Comparison of ENCODE assay signal across 8 mouse cellular contexts in genomic region chr5:122731991-122732673, GRCm38 (mm10). TPM values are rescaled to one million over a fixed set of nuclear protein-coding genes. Genes with fewer than 3 reads are reported as not detected.
A peak's percentile ranks its signal among the peaks of the same experiment; 100 is the strongest.
DNase-seq lines count a peak whose midpoint lies in the region; ATAC-seq and TF ChIP-seq lines count a peak whose summit lies in the region.

No protein-coding gene starts in this region.

- 9% methylated on average over 15 of the region's 15 CpGs for WGBS in lung, embryonic 16.5 days

- H3K9me3 ChIP-seq in lung, embryonic 16.5 days (ENCODE audit: control insufficient read depth, low read length): no peaks in the 10 kb centered on the region

- peak overlapping the region; percentile 24; the same call in 1 of the 2 replicates for H3K27ac ChIP-seq in layer of hippocampus, adult 2 months
- H3K27ac ChIP-seq in lung, embryonic 16.5 days (ENCODE audit: low read length): peak overlapping the region; percentile 79

- H3K4me1 ChIP-seq in lung, embryonic 16.5 days (replicated peaks; ENCODE audit: control insufficient read depth, insufficient read depth, low read length): peaks cover 15% of the 10 kb centered on the region

- H3K4me3 ChIP-seq in layer of hippocampus, adult 2 months: no peak overlapping the region
- no peak overlapping the region for H3K4me3 ChIP-seq in lung, embryonic 16.5 days (ENCODE audit: low read length)

- peak overlapping the region; percentile 41 for H3K9ac ChIP-seq in lung, embryonic 16.5 days (ENCODE audit: low read length)

- no peak for TF ChIP-seq CTCF in layer of hippocampus, adult 2 months (conservative IDR thresholded peaks at IDR 0.05)

- H3K27me3 ChIP-seq in lung, embryonic 16.5 days (ENCODE audit: control insufficient read depth, insufficient read depth, low read depth, low read length): no peaks in the 10 kb centered on the region

- peak overlapping the region; percentile 37 for H3K4me2 ChIP-seq in lung, embryonic 16.5 days (ENCODE audit: low read depth, low read length)

- peak; percentile 81 for ATAC-seq in granulocyte monocyte progenitor cell, adult 5-6 weeks (replicated peaks; ENCODE audit: poor library complexity, severe bottlenecking)
- peak; percentile 85 for ATAC-seq in lung, embryonic 16.5 days (ENCODE audit: low read depth)

- DNase-seq in layer of hippocampus, adult 2 months (ENCODE audit: low spot score in 2 of 2): no peak
- DNase-seq in layer of hippocampus, postnatal 14 days (ENCODE audit: low spot score in 2 of 2): no peak
- peak; percentile 13 to 28 for DNase-seq in kidney, adult 8-10 months
- peak; percentile 65 for DNase-seq in thymus, postnatal 14 days
- no peak for DNase-seq in right cerebral cortex, adult 18-20 months
- DNase-seq in left cerebral cortex, adult 8-10 months (ENCODE audit: low spot score in 2 of 2): no peak

- H3K36me3 ChIP-seq in lung, embryonic 16.5 days (ENCODE audit: control insufficient read depth, insufficient read depth, low read length): peaks cover 2% of the 10 kb centered on the region; the same call in 1 of the 2 replicates

RNA-seq across cellular contexts. Expression of gene P2rx4, which starts 24.8 kb away (rescaled TPM):
- 10 to 100 TPM; 11.4 to 15.0 TPM for total RNA-seq in layer of hippocampus, adult 2 months (2021)
- total RNA-seq in layer of hippocampus, postnatal 14 days (2021): 10 to 100 TPM; 11.0 to 11.4 TPM
- 40.6 and 45.9 TPM in 2 replicates for total RNA-seq in granulocyte monocyte progenitor cell, adult 5-6 weeks (2014; fragmentation: Nextera tagmentation)
- 7.2 and 17.1 TPM in 2 replicates for total RNA-seq in granulocyte monocyte progenitor cell, adult 5-6 weeks (2017)
- 19.6 and 22.7 TPM in 2 replicates for polyA plus RNA-seq in lung, embryonic 16.5 days (2015; fragmentation: Nextera tagmentation; extraction: Ambion mirVana)
- total RNA-seq in left cerebral cortex, adult 8-10 months (2022): 10 to 100 TPM; 18.1 to 24.5 (median 23.6) TPM

RNA-seq across cellular contexts. Expression of gene Camkk2, which starts 47.1 kb away (rescaled TPM):
- total RNA-seq in layer of hippocampus, adult 2 months (2021): 100 to 1,000 TPM; 104 to 109 TPM
- 100 to 1,000 TPM; 116 to 120 TPM for total RNA-seq in layer of hippocampus, postnatal 14 days (2021)
- total RNA-seq in granulocyte monocyte progenitor cell, adult 5-6 weeks (2014; fragmentation: Nextera tagmentation): 46.5 and 59.1 TPM in 2 replicates
- 32.9 and 36.4 TPM in 2 replicates for total RNA-seq in granulocyte monocyte progenitor cell, adult 5-6 weeks (2017)
- polyA plus RNA-seq in lung, embryonic 16.5 days (2015; fragmentation: Nextera tagmentation; extraction: Ambion mirVana): 30.2 and 33.1 TPM in 2 replicates
- total RNA-seq in left cerebral cortex, adult 8-10 months (2022): 100 to 1,000 TPM; 193 to 209 (median 196) TPM

Comparison
In these comparisons a context has a peak if more than half of its experiments do, and no peak if none do; other contexts are left out.
1. DNase-seq: peak in kidney, adult 8-10 months (2 of 2) and thymus, postnatal 14 days (single experiment); none in layer of hippocampus, adult 2 months (0 of 2), layer of hippocampus, postnatal 14 days (0 of 2), right cerebral cortex, adult 18-20 months (single experiment) and left cerebral cortex, adult 8-10 months (0 of 2).